15 mouse cellular contexts compared by ENCODE assay signal in the genomic region with DNA sequence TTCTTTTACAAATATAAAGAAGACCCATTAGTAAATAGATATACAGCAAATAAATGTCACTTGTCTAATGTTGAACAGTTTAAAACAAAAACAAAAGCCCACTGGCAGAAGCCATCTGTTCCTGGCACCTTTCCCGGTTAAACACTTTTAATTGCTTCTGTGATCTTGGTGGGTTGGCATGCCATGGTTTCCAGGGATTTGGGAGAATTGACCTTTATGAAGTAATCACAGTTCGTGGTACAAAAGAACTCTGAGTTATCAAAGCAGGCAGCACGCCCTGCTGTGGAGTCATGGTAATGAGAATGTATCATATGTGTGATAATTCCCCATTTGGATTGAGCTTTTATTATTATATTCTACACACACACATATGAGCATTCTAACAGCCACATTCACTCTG.
DNase-seq lines count a peak whose midpoint lies in the region; ATAC-seq lines count a peak whose summit lies in the region.
"Had no signal": no experiment of that assay in that cellular context is flagged by ENCODE, and none has a peak within 500 bp of the region (broad histone marks: within the 10 kb centered on the region; RNA-seq: fewer than 3 reads in every experiment).

No protein-coding gene starts in this region.

- no peaks in the 10 kb centered on the region for H3K4me1 ChIP-seq in hindbrain, embryonic 14.5 days (replicated peaks; ENCODE audit: control insufficient read depth, insufficient read depth, low read length)
- no peaks in the 10 kb centered on the region for H3K4me1 ChIP-seq in hindbrain, embryonic 10.5 days (replicated peaks)
- H3K4me1 ChIP-seq: intestine, embryonic 15.5 days; limb, embryonic 12.5 days; neural tube, embryonic 12.5 days had no signal

- WGBS in hindbrain, embryonic 14.5 days = 35% methylated on average over 3 of the region's 3 CpGs
- WGBS in hindbrain, embryonic 10.5 days = 80% methylated on average over 3 of the region's 3 CpGs

- H3K4me3 ChIP-seq in hindbrain, embryonic 14.5 days (replicated peaks; ENCODE audit: low read length) = no peak overlapping the region
- no peak overlapping the region for H3K4me3 ChIP-seq in hindbrain, embryonic 10.5 days
- H3K4me3 ChIP-seq: intestine, embryonic 15.5 days; limb, embryonic 12.5 days; neural tube, embryonic 12.5 days had no signal

- ATAC-seq in hindbrain, embryonic 14.5 days (ENCODE audit: low FRiP score) = peak; percentile 48; the same call in 1 of the 2 replicates
- ATAC-seq: intestine, embryonic 15.5 days; liver, postnatal 0 days had no signal

- H3K4me2 ChIP-seq in hindbrain, embryonic 14.5 days (replicated peaks) = no peak overlapping the region
- H3K4me2 ChIP-seq: intestine, embryonic 15.5 days; limb, embryonic 12.5 days; neural tube, embryonic 12.5 days had no signal

- no peaks in the 10 kb centered on the region for H3K9me3 ChIP-seq in hindbrain, embryonic 14.5 days (ENCODE audit: control insufficient read depth, low read length)
- H3K9me3 ChIP-seq in hindbrain, embryonic 10.5 days = no peaks in the 10 kb centered on the region
- H3K9me3 ChIP-seq: G1E; intestine, embryonic 15.5 days; limb, embryonic 12.5 days; neural tube, embryonic 12.5 days had no signal

- no peaks in the 10 kb centered on the region for H3K27me3 ChIP-seq in hindbrain, embryonic 14.5 days (ENCODE audit: control insufficient read depth, insufficient read depth, low read length)
- H3K27me3 ChIP-seq in hindbrain, embryonic 10.5 days (ENCODE audit: insufficient read depth, poor library complexity, severe bottlenecking) = no peaks in the 10 kb centered on the region
- H3K27me3 ChIP-seq: intestine, embryonic 15.5 days; limb, embryonic 12.5 days; neural tube, embryonic 12.5 days had no signal

- DNase-seq in hindbrain, embryonic 14.5 days (ENCODE audit: low spot score) = peak; percentile 60
- DNase-seq in hindbrain, embryonic 10.5 days (ENCODE audit: low spot score) = no peak
- DNase-seq in Muller cell, postnatal 12 days (ENCODE audit: inconsistent ontology term) = peak; percentile 86
- DNase-seq in cerebellum, postnatal 36 days = peak; percentile 4 to 15
- DNase-seq in layer of hippocampus, adult 9-11 months = peak; percentile 68
- DNase-seq in adrenal gland, postnatal 10 days = no peak
- DNase-seq in kidney, postnatal 10 days = no peak
- DNase-seq in gastrocnemius, adult 18-20 months (ENCODE audit: low spot score) = no peak
- DNase-seq: kidney, postnatal 36 days; liver, postnatal 0 days; spleen, adult 18-20 months had no signal

- no peak overlapping the region for H3K9ac ChIP-seq in hindbrain, embryonic 14.5 days
- H3K9ac ChIP-seq: intestine, embryonic 15.5 days; limb, embryonic 12.5 days; liver, postnatal 0 days; neural tube, embryonic 12.5 days had no signal

- no peak overlapping the region for H3K27ac ChIP-seq in hindbrain, embryonic 14.5 days
- no peak overlapping the region for H3K27ac ChIP-seq in hindbrain, embryonic 10.5 days
- H3K27ac ChIP-seq: intestine, embryonic 15.5 days; limb, embryonic 12.5 days; neural tube, embryonic 12.5 days had no signal

- no peaks in the 10 kb centered on the region for H3K36me3 ChIP-seq in hindbrain, embryonic 14.5 days (replicated peaks; ENCODE audit: control insufficient read depth, insufficient read depth)
- no peaks in the 10 kb centered on the region for H3K36me3 ChIP-seq in hindbrain, embryonic 10.5 days
- H3K36me3 ChIP-seq: G1E; intestine, embryonic 15.5 days; limb, embryonic 12.5 days; neural tube, embryonic 12.5 days had no signal

Comparison
In these comparisons a context has a peak if more than half of its experiments do, and no peak if none do; other contexts are left out.
1. DNase-seq: peak in hindbrain, embryonic 14.5 days (single experiment), Muller cell, postnatal 12 days (single experiment), cerebellum, postnatal 36 days (2 of 2) and layer of hippocampus, adult 9-11 months (single experiment); none in hindbrain, embryonic 10.5 days (single experiment), adrenal gland, postnatal 10 days (single experiment), kidney, postnatal 10 days (single experiment) and gastrocnemius, adult 18-20 months (single experiment).